Mouse (Mus musculus): Measurements from ENCODE around the gene Nfia.

DNA sequence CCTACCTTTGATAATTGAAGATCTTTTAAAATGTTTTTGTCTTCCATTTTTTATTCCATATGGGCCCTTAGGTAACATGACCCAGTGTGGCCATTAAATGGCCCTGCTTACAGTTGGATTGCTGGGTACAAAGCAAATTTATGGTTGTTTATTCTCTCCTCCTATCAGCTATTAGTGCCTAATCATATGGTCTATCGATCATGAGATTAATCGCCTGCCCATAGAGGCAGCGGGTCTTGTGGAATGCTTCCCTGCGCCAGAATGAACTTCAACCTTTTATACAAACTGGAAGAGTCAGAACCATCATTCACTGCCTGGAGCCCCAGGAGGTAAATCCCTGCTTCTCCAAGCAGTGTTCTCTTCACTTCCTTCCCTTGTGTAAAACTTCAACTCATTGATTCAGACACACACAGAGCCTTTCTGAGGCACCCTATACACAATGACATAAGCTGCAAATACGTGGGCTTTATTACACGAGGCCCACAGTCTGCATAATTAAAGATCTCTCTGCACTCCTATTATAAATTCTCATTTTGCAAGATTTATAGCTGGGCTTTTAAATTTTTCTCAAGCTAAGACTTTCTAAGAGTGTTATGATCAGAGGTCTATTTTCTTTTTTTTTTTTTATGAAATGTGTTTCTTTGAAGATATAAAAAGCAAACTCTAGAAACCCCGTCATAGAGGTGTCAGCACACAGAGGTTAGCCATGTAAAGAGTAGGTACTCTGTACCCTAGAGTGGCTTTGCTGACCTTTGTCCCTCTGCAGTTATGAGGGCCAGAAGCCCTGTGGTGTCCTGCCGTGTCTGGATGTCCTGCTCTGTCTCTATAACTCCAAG, 67.9 kb downstream of the Nfia start:
- TF ChIP-seq EP300 (IDR thresholded peaks at IDR 0.05; ENCODE audit: insufficient read depth, low read depth, low read length), result no peak
- TF ChIP-seq CTCF (IDR thresholded peaks at IDR 0.05; ENCODE audit: low read depth, low read length), result no peak
